Mouse (Mus musculus) kidney, embryonic 15.5 days (tissue): ENCODE measurements around the gene Uqcc3. TPM values are rescaled to one million over a fixed set of nuclear protein-coding genes. Genes with fewer than 3 reads are reported as not detected.

Experiments used
- ATAC-seq: fragments of 200-750 bp; cut with Nextera tagmentation; replicated peaks from 2 replicates; pipeline ENCODE4 v1.8.0; 2017; ENCODE audit warnings: moderate TSS enrichment; ENCODE audit not compliant: low FRiP score
- H3K27ac ChIP-seq: fragments of 300-500 bp; sonication (generic); 2 replicates; pipeline ENCODE4 v1.5.1; 2015; ENCODE audit warnings: mild to moderate bottlenecking, inconsistent platforms
- H3K27me3 ChIP-seq: fragments of 300-500 bp; sonication (generic); 2 replicates; pipeline ENCODE4 v1.6.1; 2015; ENCODE audit warnings: inconsistent platforms
- H3K36me3 ChIP-seq: fragments of 300-500 bp; sonication (generic); 2 replicates; pipeline ENCODE4 v1.6.1; 2015; ENCODE audit warnings: inconsistent platforms
- H3K4me1 ChIP-seq: fragments of 300-500 bp; sonication (generic); 2 replicates; pipeline ENCODE4 v1.6.1; 2015; ENCODE audit warnings: inconsistent platforms
- H3K4me2 ChIP-seq: fragments of 300-500 bp; sonication (generic); 2 replicates; pipeline ENCODE4 v1.6.1; 2015; ENCODE audit warnings: moderate library complexity, mild to moderate bottlenecking, inconsistent platforms
- H3K4me3 ChIP-seq: fragments of 300-500 bp; sonication (generic); replicated peaks from 2 replicates; pipeline ENCODE4 v1.5.1; 2015; ENCODE audit warnings: mild to moderate bottlenecking, inconsistent platforms
- H3K9ac ChIP-seq: fragments of 300-500 bp; sonication (generic); 2 replicates; pipeline ENCODE4 v1.6.1; 2015; ENCODE audit warnings: mild to moderate bottlenecking, inconsistent platforms
- H3K9me3 ChIP-seq: fragments of 300-500 bp; sonication (generic); replicated peaks from 2 replicates; pipeline ENCODE4 v1.6.1; 2016; ENCODE audit warnings: inconsistent platforms
- WGBS: fragments of 180-500 bp; shearing (Covaris S2); methylation state at CpG from one replicate; pipeline ENCODE4 v1.1.7; 2015; ENCODE audit warnings: mixed read lengths; 5-methylcytosine and 5-hydroxymethylcytosine counted together
- polyA plus RNA-seq: library from polyadenylated mRNA; unstranded; fragments of >200 nt; fragmentation: Nextera tagmentation; extraction: Ambion mirVana; gene quantifications from 2 replicates; pipeline ENCODE4 v1.2.1, GENCODE M21; 2015

Uqcc3 gene
- 69.5 and 72.8 TPM in 2 replicates for polyA plus RNA-seq

GRCm38 (mm10) chr19:8880311-8881033 lies at the start of gene Uqcc3:
TSS of gene Uqcc3 (minus strand) at chr19:8880923.
- Histone ChIP-seq H3K4me1 (peaks cover 15% of the 10 kb centered on the region), H3K27me3 (no peaks in the 10 kb centered on the region), H3K9ac (peak within 1 kb of the TSS; percentile 78), H3K4me2 (peak within 1 kb of the TSS; percentile 79), H3K4me3 (peak within 1 kb of the TSS; percentile 79), H3K27ac (peak within 1 kb of the TSS; percentile 92), H3K36me3 (peaks cover 31% of the 10 kb centered on the region), H3K9me3 (no peaks in the 10 kb centered on the region)
- ATAC-seq, result peak; percentile 97
- WGBS, result under 1% methylated on average over 42 of the region's 42 CpGs

DNA sequence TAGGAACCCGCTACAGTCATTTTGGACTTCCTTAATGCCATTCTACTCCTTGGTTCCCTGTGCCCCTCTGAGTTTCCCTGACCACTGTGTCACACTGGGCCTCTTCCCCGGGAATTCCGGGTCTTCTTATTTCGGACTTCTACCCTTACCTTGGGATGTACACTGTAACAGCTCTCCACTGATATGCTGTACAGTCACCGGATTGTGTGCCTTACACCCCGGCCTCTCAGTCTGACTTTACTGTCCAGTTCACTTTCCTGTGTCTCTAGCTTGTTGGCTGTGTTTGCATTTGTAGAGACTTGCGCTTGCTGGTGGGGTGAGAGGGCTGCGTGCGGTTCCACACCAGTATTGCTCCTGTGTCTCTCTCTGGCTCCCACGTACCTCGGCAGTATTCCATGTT lies 49.4 kb upstream of the Uqcc3 start:
- peaks cover 26% of the 10 kb centered on the region for H3K4me1 ChIP-seq
- H3K36me3 ChIP-seq, result peaks cover 63% of the 10 kb centered on the region
- no peaks in the 10 kb centered on the region for H3K9me3 ChIP-seq
- peak overlapping the region; percentile 78 for H3K4me2 ChIP-seq
- ATAC-seq, result no peak
- 6% methylated on average over 11 of the region's 11 CpGs for WGBS
- peak overlapping the region; percentile 81 for H3K4me3 ChIP-seq
- H3K27me3 ChIP-seq, result no peaks in the 10 kb centered on the region
- peak overlapping the region; percentile 78 for H3K9ac ChIP-seq
- H3K27ac ChIP-seq, result peak overlapping the region; percentile 90; the same call in 1 of the 2 replicates

DNA sequence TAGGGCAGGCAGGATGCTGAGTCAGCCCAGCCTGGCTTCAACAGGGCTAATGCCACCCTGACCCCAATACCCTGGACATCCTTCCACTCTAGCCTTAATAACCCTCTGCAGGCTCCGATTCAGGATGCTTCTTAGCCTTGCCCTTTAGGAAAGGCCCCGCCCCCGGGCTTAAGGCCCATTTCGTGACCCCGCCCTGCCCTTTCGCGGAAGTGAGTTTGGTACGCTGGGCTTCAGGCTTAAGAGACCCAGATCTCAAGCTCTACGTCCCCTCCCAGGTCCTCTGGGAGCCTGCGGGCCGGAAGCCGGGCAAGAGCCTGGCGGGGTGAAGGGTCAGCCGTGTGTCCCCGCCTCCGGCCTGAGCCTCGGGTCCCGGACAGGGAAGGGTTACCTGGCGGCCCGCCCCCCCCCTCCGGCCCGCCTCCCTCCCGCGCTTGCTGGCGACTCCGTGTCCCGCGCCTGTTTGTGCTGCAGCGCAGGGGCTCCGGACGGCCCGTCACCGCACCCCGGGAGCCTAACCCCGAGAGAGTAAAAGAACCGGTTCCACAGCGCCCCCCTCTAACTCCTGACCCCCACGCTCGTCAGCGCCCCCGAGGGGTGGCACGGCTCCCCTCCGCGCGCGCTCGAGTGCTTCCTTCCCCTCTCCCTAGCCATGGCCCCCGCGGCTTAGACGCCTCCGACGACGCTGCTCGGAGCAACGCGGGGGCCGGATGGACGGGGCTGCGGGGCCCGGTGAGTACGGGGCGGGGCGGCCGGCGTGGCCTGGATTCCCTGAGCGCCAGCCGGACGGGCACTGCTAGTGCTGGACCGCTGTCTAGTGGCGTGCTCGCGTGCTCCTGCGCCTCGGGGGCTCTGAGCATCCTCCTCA lies 48.7 kb upstream of the Uqcc3 start, which contains the start of the genes Rom1 and Eml3:
Gene Rom1, minus strand, starts transcription at position 133 of the 865 bp plus-strand sequence.
Gene Eml3, plus strand, starts transcription at position 329 of the 865 bp plus-strand sequence.
- under 1% methylated on average over 66 of the region's 74 CpGs for WGBS
- H3K4me2 ChIP-seq, result peak within 1 kb of the TSS; percentile 78
- ATAC-seq, result peak; percentile 87

GRCm38 (mm10) chr19:8928689-8929223 lies 48.0 kb upstream of the Uqcc3 start:
- Histone ChIP-seq H3K4me2 (peak overlapping the region; percentile 78), H3K9me3 (no peaks in the 10 kb centered on the region), H3K4me3 (peak overlapping the region; percentile 81), H3K36me3 (peaks cover 52% of the 10 kb centered on the region), H3K27me3 (no peaks in the 10 kb centered on the region), H3K27ac (peak overlapping the region; percentile 90), H3K9ac (peak overlapping the region; percentile 78), H3K4me1 (peaks cover 26% of the 10 kb centered on the region)
- peak; percentile 26; the same call in 1 of the 2 replicates for ATAC-seq
- WGBS, result 24% methylated on average over 16 of the region's 16 CpGs

More for the DNA sequence above, 48.7 kb upstream of the Uqcc3 start, which contains the start of the genes Rom1 and Eml3:
- Histone ChIP-seq H3K4me1 (peaks cover 26% of the 10 kb centered on the region), H3K4me3 (peak within 1 kb of the TSS; percentile 81), H3K9me3 (no peaks in the 10 kb centered on the region), H3K27ac (peak within 1 kb of the TSS; percentile 90), H3K9ac (peak within 1 kb of the TSS; percentile 78), H3K36me3 (peaks cover 56% of the 10 kb centered on the region), H3K27me3 (no peaks in the 10 kb centered on the region)

GRCm38 (mm10) chr19:8927891-8928525 lies 47.3 kb upstream of the Uqcc3 start:
- H3K27ac ChIP-seq, result peak overlapping the region; percentile 90
- H3K27me3 ChIP-seq, result no peaks in the 10 kb centered on the region
- 86% methylated on average over 12 of the region's 12 CpGs for WGBS
- peaks cover 52% of the 10 kb centered on the region for H3K36me3 ChIP-seq
- ATAC-seq, result no peak
- H3K4me2 ChIP-seq, result no peak overlapping the region
- H3K9ac ChIP-seq, result no peak overlapping the region
- H3K4me1 ChIP-seq, result peaks cover 26% of the 10 kb centered on the region
- no peaks in the 10 kb centered on the region for H3K9me3 ChIP-seq
- no peak overlapping the region for H3K4me3 ChIP-seq

GRCm38 (mm10) chr19:8926766-8927165 lies 46.0 kb upstream of the Uqcc3 start:
- no peak overlapping the region for H3K27ac ChIP-seq
- peaks cover 28% of the 10 kb centered on the region for H3K4me1 ChIP-seq
- 85% methylated on average over 2 of the region's 2 CpGs for WGBS
- H3K9me3 ChIP-seq, result no peaks in the 10 kb centered on the region
- H3K4me2 ChIP-seq, result no peak overlapping the region
- no peak for ATAC-seq
- H3K27me3 ChIP-seq, result no peaks in the 10 kb centered on the region
- H3K4me3 ChIP-seq, result no peak overlapping the region
- no peak overlapping the region for H3K9ac ChIP-seq
- peaks cover 50% of the 10 kb centered on the region for H3K36me3 ChIP-seq

DNA sequence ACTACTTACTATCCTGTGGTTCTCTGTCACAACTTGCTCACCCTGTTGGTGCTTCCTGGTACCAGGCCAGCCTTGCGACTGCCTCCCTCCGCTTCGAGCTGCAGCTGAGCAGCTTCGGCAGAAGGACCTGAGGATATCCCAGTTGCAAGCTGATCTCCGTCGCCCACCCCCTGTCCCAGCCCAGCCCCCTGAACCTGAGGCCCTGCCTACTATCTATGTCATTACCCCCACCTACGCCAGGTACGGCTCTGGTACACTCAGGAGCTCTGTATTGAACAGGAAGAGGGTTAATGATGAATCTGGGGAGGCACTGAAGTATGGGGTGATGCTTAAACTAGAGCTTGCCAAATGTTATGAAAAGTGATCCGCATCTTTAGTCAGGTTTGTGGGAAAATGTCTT lies 41.0 kb upstream of the Uqcc3 start:
- Histone ChIP-seq H3K9me3 (no peaks in the 10 kb centered on the region), H3K9ac (no peak overlapping the region), H3K4me3 (peak overlapping the region; percentile 88), H3K36me3 (peaks cover 38% of the 10 kb centered on the region), H3K4me1 (peaks cover 9% of the 10 kb centered on the region), H3K27me3 (no peaks in the 10 kb centered on the region), H3K27ac (no peak overlapping the region), H3K4me2 (peak overlapping the region; percentile 76; the same call in 1 of the 2 replicates)
- ATAC-seq, result no peak
- 74% methylated on average over 9 of the region's 9 CpGs for WGBS

GRCm38 (mm10) chr19:8920836-8921291 lies 40.1 kb upstream of the Uqcc3 start:
- Histone ChIP-seq H3K9ac (peak overlapping the region; percentile 80), H3K4me3 (peak overlapping the region; percentile 88), H3K4me2 (peak overlapping the region; percentile 76), H3K9me3 (no peaks in the 10 kb centered on the region), H3K4me1 (peaks cover 9% of the 10 kb centered on the region), H3K27me3 (no peaks in the 10 kb centered on the region), H3K27ac (peak overlapping the region; percentile 96), H3K36me3 (peaks cover 38% of the 10 kb centered on the region)
- ATAC-seq, result no peak
- WGBS, result 1% methylated on average over 6 of the region's 6 CpGs

DNA sequence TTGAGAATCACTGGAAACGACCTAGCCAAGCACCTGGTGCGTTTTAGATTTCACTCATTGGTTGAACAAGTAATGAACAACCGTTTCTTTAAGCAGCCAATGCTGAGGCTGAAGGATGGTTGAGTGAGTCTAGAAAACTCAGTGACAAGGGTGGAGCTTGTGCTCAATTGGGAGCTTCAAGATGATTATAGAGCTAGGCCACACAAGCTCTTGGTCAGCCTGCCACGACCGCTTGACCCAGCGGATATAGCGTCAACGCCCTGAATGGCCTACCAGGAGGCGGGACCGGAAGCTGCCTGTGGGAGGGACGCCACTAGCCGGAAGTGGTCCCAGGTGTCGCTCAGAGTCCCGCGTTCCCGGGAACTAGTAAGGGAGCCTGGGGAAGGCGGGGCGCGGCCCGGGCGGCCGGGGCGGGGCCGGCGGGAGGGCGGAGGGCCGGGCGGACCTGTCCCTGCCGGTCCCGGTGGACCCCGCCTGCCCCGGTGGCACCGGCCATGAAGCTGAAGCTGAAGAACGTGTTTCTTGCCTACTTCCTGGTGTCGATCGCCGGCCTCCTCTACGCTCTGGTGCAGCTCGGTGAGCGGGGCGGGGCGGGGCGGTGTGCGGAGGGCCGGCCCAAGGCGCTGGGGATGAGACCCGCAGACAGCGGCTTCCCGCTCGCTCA lies 39.5 kb upstream of the Uqcc3 start, which contains the start of gene B3gat3:
Gene B3gat3, plus strand, starts transcription at position 302 of the 664 bp plus-strand sequence.
- H3K4me1 ChIP-seq, result peaks cover 9% of the 10 kb centered on the region
- H3K27me3 ChIP-seq, result no peaks in the 10 kb centered on the region
- peak within 1 kb of the TSS; percentile 76 for H3K4me2 ChIP-seq
- WGBS, result under 1% methylated on average over 50 of the region's 50 CpGs
- peak within 1 kb of the TSS; percentile 96 for H3K27ac ChIP-seq
- H3K36me3 ChIP-seq, result peaks cover 38% of the 10 kb centered on the region
- ATAC-seq, result peak; percentile 98
- no peaks in the 10 kb centered on the region for H3K9me3 ChIP-seq
- H3K9ac ChIP-seq, result peak within 1 kb of the TSS; percentile 80
- H3K4me3 ChIP-seq, result peak within 1 kb of the TSS; percentile 88

- Histone ChIP-seq H3K4me2 (peak overlapping the region; percentile 76), H3K36me3 (peaks cover 41% of the 10 kb centered on the region), H3K27ac (peak overlapping the region; percentile 96), H3K4me1 (peaks cover 9% of the 10 kb centered on the region), H3K9ac (no peak overlapping the region), H3K4me3 (peak overlapping the region; percentile 88), H3K9me3 (no peaks in the 10 kb centered on the region), H3K27me3 (no peaks in the 10 kb centered on the region)
- WGBS, result 53% methylated on average over 6 of the region's 6 CpGs
- no peak for ATAC-seq
These were observed 39.0 kb upstream of the Uqcc3 start for GRCm38 (mm10) chr19:8919684-8920072.

- peaks cover 9% of the 10 kb centered on the region for H3K4me1 ChIP-seq
- H3K9me3 ChIP-seq, result no peaks in the 10 kb centered on the region
- peaks cover 48% of the 10 kb centered on the region for H3K36me3 ChIP-seq
- no peak overlapping the region for H3K4me2 ChIP-seq
- 91% methylated on average over 3 of the region's 3 CpGs for whole genome bisulfite sequencing
- no peaks in the 10 kb centered on the region for H3K27me3 ChIP-seq
- no peak overlapping the region for H3K9ac ChIP-seq
- no peak overlapping the region for H3K4me3 ChIP-seq
- no peak overlapping the region for H3K27ac ChIP-seq
- ATAC-seq, result no peak
These were observed 38.3 kb upstream of the Uqcc3 start for GRCm38 (mm10) chr19:8919000-8919399.
